Mouse (Mus musculus) frontal cortex, postnatal 10 days (tissue): ENCODE results near the gene Ptprm.

ENCODE experiments used
- DNase-seq, 2 experiments: peaks; one replicate each; pipeline ENCODE4 v3.0.0; 2022; ENCODE audit warnings: low spot score in 2 of 2, mixed read lengths in 1 of 2

Ptprm gene

GRCm38 (mm10) chr17:66674667-66675066 lies 679.6 kb downstream of the Ptprm start:
- no peak for DNase-seq

- DNase-seq = no peak
Measured at GRCm38 (mm10) chr17:66671715-66672230, 682.5 kb downstream of the Ptprm start.

- no peak for DNase-seq
Measured at GRCm38 (mm10) chr17:66671287-66671686, 683.0 kb downstream of the Ptprm start.

GRCm38 (mm10) chr17:66665791-66666190 lies 688.5 kb downstream of the Ptprm start:
- DNase-seq = no peak

- DNase-seq = no peak
Measured at GRCm38 (mm10) chr17:66665201-66665756, 689.0 kb downstream of the Ptprm start.

- DNase-seq = no peak
Measured at GRCm38 (mm10) chr17:66664796-66665195, 689.5 kb downstream of the Ptprm start.

- DNase-seq = no peak
Measured at GRCm38 (mm10) chr17:66659242-66659641, 695.0 kb downstream of the Ptprm start.

- no peak for DNase-seq
Measured at GRCm38 (mm10) chr17:66637951-66638722, 716.1 kb downstream of the Ptprm start.

- DNase-seq = no peak
Measured at GRCm38 (mm10) chr17:66619996-66620656, 734.1 kb downstream of the Ptprm start.

GRCm38 (mm10) chr17:66619255-66619826 lies 734.9 kb downstream of the Ptprm start:
- DNase-seq = no peak
